Mouse (Mus musculus) intestine, embryonic 16.5 days (tissue): ENCODE results near the gene Gm4792. TPM values are rescaled to one million over a fixed set of nuclear protein-coding genes. Genes with fewer than 3 reads are reported as not detected.

Experiments used
- ATAC-seq: fragments of 200-750 bp; cut with Nextera tagmentation; 2 replicates; pipeline ENCODE4 v1.8.0; 2017; ENCODE audit warnings: moderate TSS enrichment, moderate library complexity
- H3K27ac ChIP-seq: fragments of 300-500 bp; sonication (generic); 2 replicates; pipeline ENCODE4 v1.5.1; 2014; ENCODE audit warnings: mild to moderate bottlenecking, low read length
- H3K27me3 ChIP-seq: fragments of 300-500 bp; sonication (generic); replicated peaks from 2 replicates; pipeline ENCODE4 v1.6.1; 2014; ENCODE audit warnings: low read length, control low read depth, mixed read lengths; ENCODE audit not compliant: control insufficient read depth, insufficient read depth
- H3K36me3 ChIP-seq: fragments of 300-500 bp; sonication (generic); 2 replicates; pipeline ENCODE4 v1.6.1; 2014; ENCODE audit warnings: low read length, control low read depth; ENCODE audit not compliant: control insufficient read depth, insufficient read depth
- H3K4me1 ChIP-seq: fragments of 300-500 bp; sonication (generic); 2 replicates; pipeline ENCODE4 v1.6.1; 2014; ENCODE audit warnings: low read length, control low read depth, mixed read lengths; ENCODE audit not compliant: control insufficient read depth, insufficient read depth
- H3K4me2 ChIP-seq: fragments of 300-500 bp; sonication (generic); 2 replicates; pipeline ENCODE4 v1.6.1; 2014; ENCODE audit warnings: low read depth, low read length, control low read depth
- H3K4me3 ChIP-seq: fragments of 300-500 bp; sonication (generic); 2 replicates; pipeline ENCODE4 v1.5.1; 2014; ENCODE audit warnings: mild to moderate bottlenecking, low read length
- H3K9ac ChIP-seq: fragments of 300-500 bp; sonication (generic); 2 replicates; pipeline ENCODE4 v1.6.1; 2014; ENCODE audit warnings: low read depth, low read length
- H3K9me3 ChIP-seq: fragments of 300-500 bp; sonication (generic); 2 replicates; pipeline ENCODE4 v1.6.1; 2016; ENCODE audit warnings: low read length, control low read depth; ENCODE audit not compliant: control insufficient read depth
- WGBS: fragments of 180-500 bp; shearing (Covaris S2); extraction: QIAGEN DNeasy Blood & Tissue Kit; methylation state at CpG from one replicate; pipeline ENCODE4 v1.1.7; 2014; 5-methylcytosine and 5-hydroxymethylcytosine counted together
- polyA plus RNA-seq: library from polyadenylated mRNA; unstranded; fragments of >200 nt; fragmentation: Nextera tagmentation; extraction: Ambion mirVana; gene quantifications from 2 replicates; pipeline ENCODE4 v1.2.1, GENCODE M21; 2015

Gm4792 gene
- polyA plus RNA-seq, 1 experiment from 2014 or later: not detected

DNA sequence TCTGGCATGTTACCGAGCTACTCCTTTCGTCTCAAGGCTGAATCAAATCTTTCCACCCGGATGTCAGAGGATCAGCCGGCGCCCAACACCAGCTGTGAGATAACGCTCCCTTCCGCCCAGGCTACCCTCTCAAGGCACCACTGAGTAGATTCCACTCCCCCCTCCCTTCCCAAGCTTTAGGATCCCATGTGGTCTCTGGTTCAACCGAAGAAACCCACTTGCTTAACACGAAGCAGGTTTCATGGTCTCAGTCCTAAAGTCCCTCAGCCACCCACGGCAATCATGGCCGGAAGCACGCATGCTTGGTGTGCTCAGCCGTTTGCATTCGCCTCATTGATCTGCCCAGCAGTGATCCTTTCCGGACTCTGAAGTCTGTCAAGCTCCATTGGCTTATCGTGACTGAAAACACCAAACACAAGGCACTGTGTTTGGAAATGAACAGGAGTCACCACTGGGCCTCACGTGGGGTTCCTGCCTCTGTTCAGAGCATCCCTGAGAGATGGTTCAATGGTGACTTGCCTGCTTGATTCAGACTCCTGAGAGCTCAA lies 45.2 kb downstream of the Gm4792 start:
- Histone ChIP-seq H3K27me3 (no peaks in the 10 kb centered on the region), H3K36me3 (no peaks in the 10 kb centered on the region), H3K9ac (no peak overlapping the region), H3K9me3 (no peaks in the 10 kb centered on the region), H3K4me2 (no peak overlapping the region), H3K4me3 (no peak overlapping the region), H3K4me1 (no peaks in the 10 kb centered on the region), H3K27ac (no peak overlapping the region)
- no peak for ATAC-seq
- 85% methylated on average over 17 of the region's 17 CpGs for WGBS

GRCm38 (mm10) chr10:94249575-94250456 lies 48.7 kb downstream of the Gm4792 start:
- no peaks in the 10 kb centered on the region for H3K27me3 ChIP-seq
- 47% methylated on average over 22 of the region's 22 CpGs for WGBS
- no peak overlapping the region for H3K4me3 ChIP-seq
- H3K4me1 ChIP-seq: no peaks in the 10 kb centered on the region
- no peak overlapping the region for H3K9ac ChIP-seq
- H3K9me3 ChIP-seq: no peaks in the 10 kb centered on the region
- no peak overlapping the region for H3K4me2 ChIP-seq
- ATAC-seq: peak; percentile 98
- H3K36me3 ChIP-seq: no peaks in the 10 kb centered on the region
- H3K27ac ChIP-seq: peak overlapping the region; percentile 60; the same call in 1 of the 2 replicates

- no peak overlapping the region for H3K27ac ChIP-seq
- no peaks in the 10 kb centered on the region for H3K4me1 ChIP-seq
- no peak overlapping the region for H3K4me2 ChIP-seq
- WGBS: 73% methylated on average over 7 of the region's 7 CpGs
- no peaks in the 10 kb centered on the region for H3K27me3 ChIP-seq
- no peak overlapping the region for H3K9ac ChIP-seq
- no peak for ATAC-seq
- H3K36me3 ChIP-seq: no peaks in the 10 kb centered on the region
- no peaks in the 10 kb centered on the region for H3K9me3 ChIP-seq
- no peak overlapping the region for H3K4me3 ChIP-seq
Observed at GRCm38 (mm10) chr10:94247748-94248349, 50.7 kb downstream of the Gm4792 start.

Other genes with a start within 250 kb of the Gm4792 start
- gene Nr2c1, start 150.7 kb downstream of the Gm4792 start, polyA plus RNA-seq: 8.8 and 10.4 TPM in 2 replicates
- 405 and 411 TPM in 2 replicates for gene Ndufa12, start 100.0 kb downstream of the Gm4792 start, polyA plus RNA-seq
- 8.8 and 10.2 TPM in 2 replicates for gene Tmcc3, start 13.2 kb upstream of the Gm4792 start, polyA plus RNA-seq